Mouse (Mus musculus) urinary bladder, adult 2 months (tissue): ENCODE results near the gene Cdyl. TPM values are rescaled to one million over a fixed set of nuclear protein-coding genes. Genes with fewer than 3 reads are reported as not detected.
A peak's percentile ranks its signal among the peaks of the same experiment; 100 is the strongest.

ENCODE experiments used
- DNase-seq: peaks from one replicate; pipeline ENCODE4 v3.0.0; 2022; ENCODE audit warnings: low spot score
- polyA plus RNA-seq: library from polyadenylated mRNA; depleted of rRNA; stranded (reverse); fragments of >200 nt; gene quantifications from 2 replicates; pipeline ENCODE4 v1.2.3, GENCODE M21; 2012

Cdyl gene
- polyA plus RNA-seq, 1 experiment, result 11.7 TPM

DNA sequence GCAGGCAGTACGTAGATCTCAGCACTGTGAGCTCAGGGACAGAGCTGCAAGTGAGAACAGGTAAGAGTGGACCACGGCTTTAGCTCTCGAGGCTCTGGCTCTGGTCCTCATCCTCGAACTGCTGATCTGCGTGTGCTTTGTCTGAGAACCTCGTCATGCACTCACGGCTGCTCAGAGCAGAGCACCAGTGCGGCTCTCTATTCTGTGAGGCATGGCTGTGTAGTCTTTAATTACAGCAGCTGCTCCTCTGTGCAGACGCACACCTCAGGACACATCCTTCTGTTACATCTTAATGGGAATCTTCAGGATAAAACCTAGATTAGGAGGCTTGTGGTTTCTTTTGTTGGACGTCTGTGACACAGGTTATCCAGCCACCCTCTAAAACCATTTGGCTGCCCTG is 180.5 kb downstream of the Cdyl start:
- DNase-seq, result no peak

DNA sequence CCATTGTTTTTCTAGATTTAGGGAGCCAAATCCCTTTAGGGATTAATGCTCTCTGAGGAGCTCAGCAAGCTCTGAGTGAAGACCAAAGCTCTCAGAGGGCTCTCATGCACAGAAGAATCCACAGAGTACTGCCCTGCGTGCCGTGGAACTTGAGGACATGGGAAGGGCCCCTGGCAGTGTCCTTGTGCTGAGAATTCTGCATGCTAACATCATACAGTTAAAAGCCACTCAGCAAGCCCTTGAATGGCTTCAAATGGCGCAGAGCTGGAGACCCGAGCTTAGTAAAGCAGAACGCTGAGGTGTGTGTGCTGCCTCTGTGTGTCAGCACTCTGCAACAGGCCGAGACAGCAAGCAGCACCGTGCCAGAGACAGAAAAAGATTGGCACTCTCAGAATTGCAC is 183.8 kb downstream of the Cdyl start:
- DNase-seq, result no peak

DNA sequence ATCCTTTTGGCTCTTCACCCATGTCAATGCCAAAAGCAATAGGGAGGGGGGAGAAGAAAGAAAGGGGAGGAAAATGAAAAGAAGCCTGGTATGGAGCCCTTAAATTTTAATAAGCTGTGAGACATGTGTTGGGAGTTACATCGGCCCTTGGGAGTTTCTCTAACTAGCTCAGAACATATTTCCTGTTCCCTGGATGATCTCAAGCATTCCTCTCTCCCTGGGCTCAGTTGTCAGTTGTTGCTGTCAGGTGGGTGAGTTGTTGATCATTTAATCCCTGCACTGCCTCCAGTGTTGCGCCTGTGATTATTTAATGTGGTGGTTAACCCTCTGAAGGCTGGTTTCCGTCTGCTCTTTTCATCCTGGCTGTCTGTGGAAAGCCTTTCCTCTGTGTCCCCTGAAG is 185.7 kb downstream of the Cdyl start:
- DNase-seq, result no peak

DNA sequence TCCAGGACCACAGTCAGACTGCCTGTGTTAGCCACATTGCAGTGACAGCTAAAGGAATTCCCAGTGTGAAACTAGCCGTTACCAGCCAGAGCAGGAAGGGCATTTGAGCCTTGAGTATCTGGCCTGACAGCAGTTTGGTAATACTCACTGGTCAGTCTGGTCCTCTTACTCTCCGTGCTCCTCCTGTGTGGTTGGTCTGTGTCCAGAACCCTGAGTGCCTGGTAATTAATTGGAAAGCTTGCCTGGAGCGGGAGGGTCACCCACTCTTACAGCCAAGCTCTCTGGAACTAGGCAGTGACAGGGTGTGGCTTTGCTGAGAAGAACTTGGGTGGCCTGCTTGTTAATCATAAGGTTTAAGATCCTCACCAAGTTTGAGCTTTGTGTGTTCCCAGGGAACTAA is 189.1 kb downstream of the Cdyl start:
- DNase-seq, result no peak

DNA sequence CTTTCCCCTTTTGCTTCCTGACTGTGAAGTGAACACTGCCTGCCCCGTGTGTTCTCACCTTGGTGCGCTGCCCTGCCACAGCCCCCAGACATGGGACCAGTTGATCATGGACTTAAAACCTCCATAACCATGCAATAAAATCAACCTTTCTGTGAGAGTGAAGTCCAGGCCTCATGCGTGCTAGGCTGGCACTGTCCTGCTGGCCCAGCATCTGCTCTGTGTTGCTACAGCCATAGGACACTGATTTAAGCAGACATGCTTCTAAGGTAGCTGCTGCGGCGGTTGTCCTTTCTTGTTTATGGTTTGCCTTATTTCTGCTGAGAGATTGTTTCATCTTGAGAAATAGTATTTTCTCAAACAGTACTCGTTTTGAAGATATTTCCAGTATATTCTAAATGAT is 191.9 kb downstream of the Cdyl start:
- DNase-seq, result no peak

DNA sequence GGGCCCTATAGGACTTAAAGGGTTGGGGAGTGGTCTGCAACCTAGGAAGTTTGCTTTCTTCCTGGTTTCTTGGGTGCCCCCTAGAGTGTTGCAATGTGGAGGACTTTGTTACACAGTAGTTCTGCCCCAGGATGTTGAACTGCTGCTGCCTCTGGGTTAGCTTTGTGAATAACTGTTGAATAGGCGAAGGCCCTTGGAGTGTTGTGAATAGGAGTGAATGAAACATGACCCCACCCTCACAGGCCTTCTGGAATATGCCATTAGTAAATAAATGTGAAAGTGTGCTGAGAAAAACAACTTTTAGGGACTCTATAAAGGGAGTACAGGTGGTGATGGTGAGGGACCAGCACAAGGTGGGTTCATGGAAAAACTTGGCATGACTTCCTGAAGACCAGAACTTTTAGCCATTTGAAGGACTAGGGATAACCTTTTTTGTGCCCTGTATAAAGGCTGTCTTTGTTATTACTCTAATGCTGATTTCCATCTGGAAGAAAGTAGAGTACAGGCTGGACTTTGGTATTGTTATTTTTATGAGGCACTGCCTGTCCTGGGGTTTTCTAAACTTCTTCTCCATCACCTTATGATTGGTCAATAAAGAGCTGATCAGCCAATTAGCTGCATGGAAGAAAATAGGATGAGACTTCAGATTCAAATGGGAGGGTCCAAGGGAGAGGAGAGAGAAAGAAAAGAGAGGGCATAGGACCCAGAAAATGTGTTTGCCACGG is 193.4 kb downstream of the Cdyl start:
- no peak for DNase-seq

DNA sequence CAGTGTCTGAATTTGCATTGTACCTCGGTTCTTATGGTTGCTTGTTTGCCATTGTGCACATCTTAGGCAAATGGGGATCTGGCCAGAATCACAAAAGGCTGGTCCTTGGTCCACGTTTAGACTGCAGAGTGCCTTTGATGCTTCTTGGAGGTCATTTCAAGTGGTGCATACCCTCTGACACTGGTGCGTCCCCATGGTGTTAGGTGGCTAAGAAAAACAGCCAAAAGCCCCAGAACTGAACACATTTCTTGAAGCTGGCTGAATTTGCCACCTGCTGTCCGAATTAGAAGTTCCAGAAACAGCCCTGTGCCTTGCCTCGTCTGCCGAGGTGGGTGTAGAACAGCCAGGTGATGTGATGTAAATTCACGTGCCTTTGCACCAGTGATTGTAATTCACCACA is 197.9 kb downstream of the Cdyl start:
- DNase-seq, result no peak

DNA sequence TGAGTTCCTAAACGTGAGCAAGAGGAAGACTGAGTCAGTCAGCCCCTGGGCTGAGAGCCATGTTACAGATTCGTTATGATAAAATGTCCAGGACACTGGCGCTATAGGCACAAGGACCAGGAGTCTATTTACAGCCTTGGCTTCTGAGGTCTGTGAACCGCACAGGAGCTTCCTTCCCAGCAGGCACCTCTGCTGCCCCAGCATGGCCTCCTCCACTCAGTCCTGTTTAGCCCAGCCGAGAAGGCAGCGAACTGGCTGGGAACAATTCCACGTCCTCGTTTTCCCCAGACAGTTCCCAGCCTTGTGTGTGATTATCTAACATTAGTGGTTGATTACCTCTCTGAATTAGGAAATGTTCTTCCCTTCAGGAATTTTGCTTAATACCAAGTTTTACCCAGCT is 201.3 kb downstream of the Cdyl start:
- no peak for DNase-seq

DNA sequence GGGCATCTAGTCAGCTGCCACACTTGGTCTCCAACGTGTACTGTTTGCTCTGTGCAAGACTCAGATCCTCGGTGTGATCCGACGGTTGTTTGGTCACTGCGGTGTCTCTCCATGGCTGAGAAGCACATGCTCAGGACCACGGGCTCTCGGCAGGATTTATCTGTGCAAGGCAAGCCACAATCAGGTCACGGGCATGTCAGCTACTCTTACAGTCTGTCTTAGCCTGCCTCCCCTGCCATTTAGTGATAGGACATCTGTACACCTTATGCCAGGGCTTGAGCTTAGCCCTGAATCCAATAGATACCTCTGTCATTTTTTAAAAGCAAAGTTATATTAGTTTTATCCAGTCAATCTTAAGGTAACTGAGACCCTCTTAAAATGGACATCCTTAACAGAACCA is 211.0 kb downstream of the Cdyl start:
- DNase-seq, result no peak

DNA sequence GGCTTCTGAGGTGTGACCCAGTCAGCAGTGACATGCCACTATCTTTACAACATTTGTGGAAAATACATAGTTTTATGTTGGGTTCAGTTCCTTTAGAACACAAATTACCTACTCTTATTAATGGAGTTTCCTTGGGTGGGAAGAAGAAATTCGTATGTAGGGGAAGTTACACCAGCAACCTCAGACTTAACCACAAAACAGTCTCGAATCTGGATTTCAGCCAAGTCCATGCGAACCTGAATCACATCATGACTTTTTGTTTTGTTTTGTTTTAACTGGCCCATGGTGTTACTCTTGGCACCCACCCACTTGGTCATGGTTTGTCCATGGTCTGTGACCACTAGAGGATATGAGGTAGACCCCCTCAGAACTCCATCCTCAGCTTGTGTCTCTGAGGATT is 211.5 kb downstream of the Cdyl start:
- DNase-seq, result no peak

DNA sequence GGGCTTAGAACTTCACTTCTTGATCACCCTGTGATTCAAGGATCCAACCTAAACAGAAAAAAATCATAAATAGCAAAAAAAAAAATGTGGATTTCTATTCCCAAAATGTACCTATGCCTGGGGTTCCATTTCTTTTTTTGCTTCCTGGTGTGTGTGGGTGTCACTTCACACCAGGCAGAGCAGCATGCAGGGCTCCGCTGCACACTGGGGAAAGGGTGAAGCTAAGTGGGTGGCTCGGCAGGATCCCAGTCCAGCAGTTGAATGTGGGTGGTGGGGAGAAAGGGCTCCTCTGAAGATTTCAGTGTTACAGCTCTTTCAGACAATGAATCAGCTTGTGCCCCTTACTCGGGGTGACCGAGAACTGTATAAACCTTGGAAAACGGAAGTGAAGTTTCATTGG is 215.8 kb downstream of the Cdyl start:
- no peak for DNase-seq

DNA sequence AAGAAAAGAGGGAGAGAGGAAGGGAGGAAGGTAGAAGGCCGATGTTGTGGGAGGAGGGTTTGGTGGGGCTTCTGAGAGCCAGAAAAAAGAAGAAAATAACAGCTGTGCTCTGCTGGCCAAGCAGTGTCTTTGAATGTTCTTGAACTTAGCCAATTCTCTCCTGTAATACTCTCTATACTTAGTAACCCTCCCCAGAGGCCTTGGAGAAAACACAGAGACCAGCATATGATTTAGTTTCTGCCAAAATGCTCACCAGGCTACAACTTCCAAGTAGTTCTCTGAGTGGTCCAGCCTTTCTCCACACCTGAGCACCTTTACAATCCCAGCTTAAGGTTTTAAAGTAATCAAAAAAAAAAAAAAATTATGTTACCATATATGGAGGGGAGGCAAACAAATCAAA is 218.6 kb downstream of the Cdyl start:
- DNase-seq, result no peak

DNA sequence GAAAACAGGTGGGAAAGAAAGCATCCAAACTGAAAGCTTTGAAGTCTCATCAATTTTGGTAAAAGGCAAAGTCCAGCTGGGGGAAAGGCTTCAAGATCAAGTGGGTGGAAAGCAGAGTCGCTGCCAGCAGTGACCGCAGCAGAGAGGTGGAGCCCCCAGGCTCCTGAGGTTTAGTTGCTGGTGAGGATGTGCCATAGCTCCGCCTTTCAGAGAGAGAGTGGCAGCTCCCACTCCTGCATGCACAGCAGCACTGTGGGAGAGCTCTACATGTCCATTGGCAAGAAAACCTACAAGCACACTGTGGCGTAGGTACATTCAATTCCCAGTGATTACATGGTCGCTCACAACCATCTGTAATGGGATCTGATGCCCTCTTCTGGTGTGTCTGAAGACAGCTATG is 219.4 kb downstream of the Cdyl start:
- DNase-seq, result no peak

DNA sequence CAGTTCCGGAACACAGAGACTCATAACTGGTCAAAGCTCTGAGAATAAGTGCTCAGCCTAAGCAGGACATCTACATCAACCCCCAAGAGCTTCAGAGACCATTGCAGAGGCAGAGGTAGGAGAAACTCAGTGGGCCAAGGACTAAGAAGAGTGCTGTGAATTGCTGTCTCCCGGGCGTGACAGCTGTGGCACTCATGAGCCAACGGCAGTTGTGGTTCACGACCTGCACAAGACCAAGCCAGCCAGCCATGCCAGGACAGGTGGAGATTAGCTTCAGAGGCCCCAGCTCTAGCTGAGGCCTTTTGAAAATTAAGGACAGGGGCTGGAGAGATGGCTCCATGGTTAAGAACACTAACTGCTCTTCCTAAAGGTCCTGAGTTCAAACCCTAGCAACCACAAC is 219.9 kb downstream of the Cdyl start:
- DNase-seq, result no peak

DNA sequence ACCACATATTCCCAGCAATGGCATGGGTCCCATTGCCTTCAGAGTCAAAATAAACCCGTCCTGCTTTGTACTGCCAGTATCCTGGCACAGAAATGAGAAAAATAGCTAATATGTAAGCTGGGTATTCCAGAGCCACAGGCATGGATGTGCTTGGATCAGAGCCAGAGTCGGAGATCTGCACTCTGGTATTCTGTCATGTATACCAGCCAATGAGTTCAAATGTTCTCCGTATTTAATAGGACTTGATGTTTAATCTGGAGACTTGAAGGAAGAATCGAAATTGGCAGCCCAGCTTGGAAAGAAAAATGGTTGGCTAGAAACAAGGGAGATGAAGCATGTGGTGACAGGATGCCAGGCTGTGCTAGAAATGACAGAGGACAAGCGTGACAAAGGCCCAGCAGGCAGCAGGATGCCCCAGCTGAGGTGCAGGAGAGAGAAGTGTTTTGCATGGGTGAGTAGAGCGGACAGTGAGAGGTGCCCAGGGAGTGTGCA is 221.0 kb downstream of the Cdyl start:
- no peak for DNase-seq

DNA sequence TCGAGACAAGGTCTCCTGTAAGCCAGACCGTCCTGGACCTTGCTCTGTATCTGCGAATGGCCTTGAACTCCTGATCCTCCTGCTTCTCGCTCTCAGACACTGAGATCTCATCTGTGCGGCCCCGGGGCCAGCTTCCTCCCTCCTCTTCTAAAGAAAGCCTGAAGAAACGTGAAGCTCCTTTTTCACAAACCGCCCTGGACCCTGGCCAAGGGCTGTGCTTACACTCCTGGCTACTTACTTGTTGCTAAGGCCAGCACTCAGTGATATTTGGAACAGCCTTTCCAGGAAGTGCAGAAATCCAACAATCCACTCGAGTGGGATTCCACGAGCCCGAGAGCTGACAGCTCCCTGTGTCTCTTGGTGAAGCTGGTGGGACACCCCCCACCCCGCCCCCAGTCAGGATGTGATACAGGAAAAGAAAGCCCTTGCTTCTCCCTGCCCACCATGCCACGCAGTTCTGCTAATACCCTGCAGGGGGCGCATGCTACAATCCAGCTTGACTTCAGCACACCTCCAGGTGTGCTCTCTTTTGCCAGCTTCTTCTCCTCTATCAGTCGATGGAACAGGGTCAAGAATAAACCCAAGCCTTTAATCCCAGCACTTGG is 226.6 kb downstream of the Cdyl start:
- DNase-seq, result no peak

DNA sequence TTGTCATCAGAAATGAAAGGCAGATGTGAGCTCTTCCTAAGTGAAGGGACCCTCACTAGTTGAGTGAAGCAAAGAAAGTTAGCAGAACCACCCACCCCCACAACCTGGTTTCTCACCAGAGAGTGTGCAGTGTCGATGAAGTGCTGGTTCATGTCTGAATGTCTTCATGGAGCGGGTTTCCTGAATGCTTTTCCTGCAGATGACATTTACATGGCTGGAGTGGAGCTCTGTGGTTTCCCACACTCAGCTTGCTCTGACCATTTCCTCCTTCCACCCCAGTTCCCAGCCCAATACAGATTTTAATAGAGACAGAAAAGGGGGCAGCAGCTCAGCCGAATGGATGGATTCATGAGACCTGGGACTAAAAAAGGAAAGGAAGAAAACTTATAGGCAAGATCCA is 233.2 kb downstream of the Cdyl start:
- DNase-seq, result no peak

DNA sequence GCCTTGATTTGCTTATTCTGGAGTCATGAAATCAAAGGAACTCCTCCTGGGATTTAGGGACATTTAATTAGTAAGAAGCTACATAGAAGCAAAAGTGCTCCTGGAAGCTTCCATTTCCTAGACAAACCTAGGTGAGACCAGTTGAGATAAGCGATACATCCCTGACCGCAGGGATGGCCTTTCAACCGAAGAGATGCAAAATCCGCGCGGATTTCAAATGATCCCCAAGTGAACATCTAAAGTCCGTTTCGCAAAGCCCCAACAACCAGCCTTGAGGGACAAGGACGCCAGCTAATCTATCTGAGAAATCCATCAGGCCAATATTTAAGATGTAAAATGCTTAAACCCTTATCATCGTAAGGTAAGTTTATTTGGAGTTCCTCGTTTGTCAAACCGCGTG is 245.7 kb downstream of the Cdyl start:
- DNase-seq, result no peak

DNA sequence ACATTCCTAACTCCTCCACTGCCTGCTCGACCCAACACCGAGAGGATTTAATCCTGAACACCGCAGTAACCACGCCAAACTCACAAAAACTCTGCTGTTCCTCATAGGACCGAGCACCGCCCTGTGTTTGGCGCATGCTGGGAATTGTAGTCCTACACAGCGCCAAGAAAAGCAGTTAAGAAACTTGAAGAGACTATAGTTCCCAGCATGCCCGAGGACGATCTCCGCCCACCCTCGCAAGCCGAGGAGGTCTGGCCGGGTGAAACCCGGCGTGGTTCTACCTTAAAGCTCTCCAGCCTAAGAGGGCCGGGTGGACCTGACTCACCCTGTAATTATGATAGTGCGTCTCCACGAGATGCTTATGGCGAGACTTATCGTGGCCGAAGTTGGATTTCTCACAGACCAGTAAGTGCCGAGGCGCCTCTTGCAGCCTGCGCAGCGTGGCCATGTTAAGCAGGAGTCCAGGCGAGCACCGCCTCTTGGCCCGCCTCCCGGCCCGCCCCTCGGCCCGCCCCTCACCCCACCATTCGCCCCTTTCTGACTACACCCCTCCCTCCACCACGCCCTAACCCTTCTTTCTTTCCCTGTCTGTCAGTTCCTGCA is 246.3 kb downstream of the Cdyl start, which contains the start of gene Rpp40:
TSS of gene Rpp40 (minus strand) at position 481 of the 603 bp plus-strand sequence.
- DNase-seq, result peak; percentile 81

DNA sequence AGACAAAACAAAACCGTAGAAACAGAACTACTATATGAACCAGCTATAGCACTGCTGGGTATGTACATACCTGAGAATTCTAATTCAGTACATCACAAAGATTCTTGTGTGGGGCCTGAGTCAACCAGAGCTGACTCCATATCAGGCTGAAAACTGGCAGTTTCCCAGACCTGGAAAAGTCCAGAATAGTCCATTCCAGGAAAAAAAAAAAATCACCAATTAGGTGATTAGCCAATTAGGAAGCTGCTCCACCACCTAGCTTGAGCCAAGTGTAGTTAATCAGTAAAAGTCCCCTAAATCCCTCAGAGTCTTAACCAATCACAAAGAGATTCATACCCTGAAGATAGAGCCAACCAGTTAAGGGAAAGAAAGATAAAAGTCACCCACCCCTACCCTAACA is 251.8 kb downstream of the Cdyl start:
- no peak for DNase-seq
